Mouse (Mus musculus) heart, embryonic 15.5 days (tissue): ENCODE measurements around the gene Chd2. TPM values are rescaled to one million over a fixed set of nuclear protein-coding genes. Genes with fewer than 3 reads are reported as not detected.

Experiments used
- ATAC-seq: fragments of 200-750 bp; cut with Nextera tagmentation; replicated peaks from 2 replicates; pipeline ENCODE4 v1.8.0; 2017; ENCODE audit warnings: low read depth, moderate TSS enrichment; ENCODE audit not compliant: insufficient number of reproducible peaks, insufficient read depth, low FRiP score
- H3K27ac ChIP-seq: fragments of 300-500 bp; sonication (generic); 2 replicates; pipeline ENCODE4 v1.5.1; 2015; ENCODE audit warnings: mild to moderate bottlenecking, inconsistent platforms
- H3K27me3 ChIP-seq: fragments of 300-500 bp; sonication (generic); 2 replicates; pipeline ENCODE4 v1.6.1; 2015; ENCODE audit warnings: inconsistent platforms
- H3K36me3 ChIP-seq: fragments of 300-500 bp; sonication (generic); 2 replicates; pipeline ENCODE4 v1.6.1; 2015; ENCODE audit warnings: mild to moderate bottlenecking, inconsistent platforms
- H3K4me1 ChIP-seq: fragments of 300-500 bp; sonication (generic); replicated peaks from 2 replicates; pipeline ENCODE4 v1.6.1; 2015; ENCODE audit warnings: inconsistent platforms
- H3K4me2 ChIP-seq: fragments of 300-500 bp; sonication (generic); 2 replicates; pipeline ENCODE4 v1.6.1; 2015; ENCODE audit warnings: inconsistent platforms, mild to moderate bottlenecking, moderate library complexity
- H3K4me3 ChIP-seq: fragments of 300-500 bp; sonication (generic); 2 replicates; pipeline ENCODE4 v1.5.1; 2015; ENCODE audit warnings: mild to moderate bottlenecking, inconsistent platforms
- H3K9ac ChIP-seq: fragments of 300-500 bp; sonication (generic); 2 replicates; pipeline ENCODE4 v1.6.1; 2015; ENCODE audit warnings: mild to moderate bottlenecking, inconsistent platforms
- H3K9me3 ChIP-seq: fragments of 300-500 bp; sonication (generic); replicated peaks from 2 replicates; pipeline ENCODE4 v1.6.1; 2016; ENCODE audit warnings: inconsistent platforms
- WGBS: fragments of 180-500 bp; shearing (Covaris S2); methylation state at CpG from one replicate; pipeline ENCODE4 v1.1.7; 2015; ENCODE audit warnings: mixed read lengths; 5-methylcytosine and 5-hydroxymethylcytosine counted together
- polyA plus RNA-seq: library from polyadenylated mRNA; unstranded; fragments of >200 nt; fragmentation: Nextera tagmentation; extraction: Ambion mirVana; gene quantifications from 2 replicates; pipeline ENCODE4 v1.2.1, GENCODE M21; 2015

The Chd2 gene
- 41.2 and 42.9 TPM in 2 replicates for polyA plus RNA-seq

DNA sequence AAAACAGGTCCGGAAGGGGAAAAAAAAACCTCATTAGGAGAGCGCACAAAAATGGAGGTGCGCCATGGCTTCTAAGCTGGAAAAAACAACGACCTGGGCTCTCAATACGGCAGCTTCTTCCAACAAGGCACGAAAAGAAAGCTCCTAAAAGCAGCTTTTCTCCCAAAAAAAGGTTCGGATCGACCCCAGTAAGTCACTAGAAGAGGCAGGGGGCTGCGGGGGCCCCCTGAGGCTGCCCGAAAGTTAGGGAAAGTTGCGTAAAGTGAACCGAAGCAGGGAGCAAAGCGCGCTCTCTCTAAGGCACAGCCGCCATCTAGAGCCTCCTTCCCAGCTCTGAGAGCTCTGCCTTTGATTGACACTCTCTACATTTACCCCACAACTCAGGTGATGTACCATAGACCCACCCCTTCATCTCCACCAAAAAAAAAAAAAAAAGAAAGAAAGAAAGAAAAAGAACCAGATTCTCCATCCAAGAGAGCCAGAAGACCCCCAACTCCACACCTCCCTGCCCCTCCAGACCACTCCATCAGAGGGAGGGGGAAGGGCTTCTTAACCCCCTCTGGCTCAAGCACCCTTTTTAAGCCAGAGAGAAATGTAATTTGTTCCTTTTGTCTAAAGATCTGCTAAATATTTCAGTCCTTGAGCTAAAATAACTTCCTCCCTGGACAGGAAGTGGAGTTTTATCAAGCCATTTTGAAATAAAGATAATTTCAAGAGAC is at the start of gene Chd2:
TSS of gene Chd2 (minus strand) at position 419 of the 719 bp plus-strand sequence.
- peaks cover 14% of the 10 kb centered on the region for H3K36me3 ChIP-seq
- H3K27ac ChIP-seq: peak within 1 kb of the TSS; percentile 98
- no peaks in the 10 kb centered on the region for H3K9me3 ChIP-seq
- peak within 1 kb of the TSS; percentile 88 for H3K9ac ChIP-seq
- H3K27me3 ChIP-seq: no peaks in the 10 kb centered on the region
- ATAC-seq: peak; percentile 59
- peaks cover 20% of the 10 kb centered on the region for H3K4me1 ChIP-seq
- WGBS: 0% methylated on average over 15 of the region's 15 CpGs
- H3K4me2 ChIP-seq: peak within 1 kb of the TSS; percentile 59
- peak within 1 kb of the TSS; percentile 73 for H3K4me3 ChIP-seq

GRCm38 (mm10) chr7:73590757-73591156 is 49.1 kb upstream of the Chd2 start:
- Histone ChIP-seq H3K36me3 (no peaks in the 10 kb centered on the region), H3K9me3 (no peaks in the 10 kb centered on the region), H3K27me3 (no peaks in the 10 kb centered on the region), H3K4me2 (no peak overlapping the region), H3K9ac (no peak overlapping the region), H3K27ac (no peak overlapping the region), H3K4me1 (peaks cover 35% of the 10 kb centered on the region), H3K4me3 (no peak overlapping the region)
- 92% methylated on average over 5 of the region's 5 CpGs for WGBS
- ATAC-seq: no peak

DNA sequence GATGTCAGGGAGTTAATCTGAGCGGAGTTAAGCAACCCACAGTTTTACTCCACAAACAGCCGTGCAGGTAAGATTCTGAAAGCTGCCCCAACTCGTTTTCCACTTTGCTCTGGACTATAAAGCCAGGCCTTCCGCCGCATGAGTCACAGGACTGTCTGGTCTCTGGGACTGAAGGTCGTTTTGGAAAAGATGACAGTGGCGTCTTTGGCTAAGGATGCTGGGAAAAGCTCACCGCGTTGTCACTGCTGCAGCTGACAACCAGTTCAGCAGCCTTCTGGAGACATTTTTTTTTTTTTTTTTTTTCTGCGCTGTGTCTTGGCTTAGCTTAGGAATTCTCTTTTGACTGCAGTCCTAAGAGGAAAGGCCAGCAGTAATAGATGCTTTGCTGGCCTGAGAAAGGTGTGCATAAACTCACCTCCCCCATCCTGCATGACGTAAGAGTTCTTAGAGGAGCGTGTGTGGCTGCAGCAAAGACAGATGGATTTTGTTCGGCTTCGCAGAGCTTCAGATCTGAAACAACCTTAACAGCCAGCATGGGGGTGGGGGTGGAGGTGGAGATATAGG is 47.7 kb upstream of the Chd2 start:
- H3K4me2 ChIP-seq: peak overlapping the region; percentile 40
- peak; percentile 16; the same call in 1 of the 2 replicates for ATAC-seq
- H3K4me1 ChIP-seq: peaks cover 45% of the 10 kb centered on the region
- no peaks in the 10 kb centered on the region for H3K9me3 ChIP-seq
- WGBS: 23% methylated on average over 14 of the region's 14 CpGs
- H3K36me3 ChIP-seq: no peaks in the 10 kb centered on the region
- H3K4me3 ChIP-seq: no peak overlapping the region
- H3K27ac ChIP-seq: peak overlapping the region; percentile 81
- H3K9ac ChIP-seq: no peak overlapping the region
- H3K27me3 ChIP-seq: no peaks in the 10 kb centered on the region

DNA sequence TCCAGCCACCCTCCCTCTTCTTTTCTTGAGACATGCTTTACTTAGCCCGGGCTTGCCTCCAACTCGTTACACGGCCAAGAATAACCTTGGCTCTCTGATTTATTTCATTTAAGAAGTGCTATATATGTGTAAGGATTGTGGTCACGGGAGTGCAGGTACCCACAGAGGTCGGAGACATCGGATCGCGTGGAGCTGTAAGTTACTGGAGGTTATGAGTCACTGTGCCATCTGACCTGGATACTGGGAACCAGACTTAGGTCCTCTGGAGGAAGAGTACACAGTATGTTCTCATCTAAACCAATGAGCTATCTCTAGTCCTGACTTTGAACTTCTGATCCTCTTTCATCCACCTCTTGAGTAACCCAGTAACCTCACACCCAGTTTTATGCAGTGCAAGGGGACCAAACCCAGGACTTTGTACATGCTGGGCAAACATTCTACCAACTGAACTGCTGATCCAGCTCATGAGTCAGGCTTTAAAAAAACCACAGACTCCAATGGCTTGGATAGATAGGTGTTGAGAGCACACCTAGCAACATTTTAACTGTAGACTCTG is 46.8 kb upstream of the Chd2 start:
- peaks cover 47% of the 10 kb centered on the region for H3K4me1 ChIP-seq
- 71% methylated on average over 8 of the region's 8 CpGs for WGBS
- no peaks in the 10 kb centered on the region for H3K9me3 ChIP-seq
- H3K27me3 ChIP-seq: no peaks in the 10 kb centered on the region
- H3K36me3 ChIP-seq: no peaks in the 10 kb centered on the region
- H3K9ac ChIP-seq: no peak overlapping the region
- H3K4me3 ChIP-seq: no peak overlapping the region
- H3K4me2 ChIP-seq: no peak overlapping the region
- ATAC-seq: no peak
- peak overlapping the region; percentile 81 for H3K27ac ChIP-seq

GRCm38 (mm10) chr7:73586717-73587116 is 45.1 kb upstream of the Chd2 start:
- ATAC-seq: no peak
- Histone ChIP-seq H3K4me3 (no peak overlapping the region), H3K27me3 (no peaks in the 10 kb centered on the region), H3K4me1 (peaks cover 48% of the 10 kb centered on the region), H3K9ac (no peak overlapping the region), H3K36me3 (no peaks in the 10 kb centered on the region), H3K27ac (peak overlapping the region; percentile 69), H3K4me2 (no peak overlapping the region), H3K9me3 (no peaks in the 10 kb centered on the region)
- 76% methylated on average over 6 of the region's 6 CpGs for WGBS

DNA sequence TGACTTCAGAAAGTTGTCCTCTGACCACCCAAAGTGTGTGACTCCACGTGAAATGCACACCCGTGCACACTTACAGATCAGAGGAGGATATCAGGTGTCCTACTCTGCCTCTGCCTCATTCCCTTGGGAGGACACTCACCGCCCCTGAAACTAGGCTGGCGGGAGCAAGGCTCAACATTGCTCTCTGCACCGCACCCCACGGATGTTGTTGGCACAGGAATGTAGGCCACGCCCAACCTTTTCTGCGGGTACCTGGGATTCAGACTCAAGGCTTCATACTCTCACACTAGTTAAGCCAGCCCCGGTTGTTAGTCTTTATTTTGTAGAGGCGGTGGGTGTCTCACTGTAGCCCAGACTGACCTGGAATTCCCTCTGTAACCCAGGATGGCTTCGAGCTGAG is 44.6 kb upstream of the Chd2 start:
- ATAC-seq: no peak
- H3K4me2 ChIP-seq: no peak overlapping the region
- H3K9me3 ChIP-seq: no peaks in the 10 kb centered on the region
- H3K4me3 ChIP-seq: no peak overlapping the region
- WGBS: 65% methylated on average over 11 of the region's 11 CpGs
- H3K27ac ChIP-seq: peak overlapping the region; percentile 8; the same call in 1 of the 2 replicates
- H3K4me1 ChIP-seq: peaks cover 48% of the 10 kb centered on the region
- no peaks in the 10 kb centered on the region for H3K27me3 ChIP-seq
- no peaks in the 10 kb centered on the region for H3K36me3 ChIP-seq
- no peak overlapping the region for H3K9ac ChIP-seq

DNA sequence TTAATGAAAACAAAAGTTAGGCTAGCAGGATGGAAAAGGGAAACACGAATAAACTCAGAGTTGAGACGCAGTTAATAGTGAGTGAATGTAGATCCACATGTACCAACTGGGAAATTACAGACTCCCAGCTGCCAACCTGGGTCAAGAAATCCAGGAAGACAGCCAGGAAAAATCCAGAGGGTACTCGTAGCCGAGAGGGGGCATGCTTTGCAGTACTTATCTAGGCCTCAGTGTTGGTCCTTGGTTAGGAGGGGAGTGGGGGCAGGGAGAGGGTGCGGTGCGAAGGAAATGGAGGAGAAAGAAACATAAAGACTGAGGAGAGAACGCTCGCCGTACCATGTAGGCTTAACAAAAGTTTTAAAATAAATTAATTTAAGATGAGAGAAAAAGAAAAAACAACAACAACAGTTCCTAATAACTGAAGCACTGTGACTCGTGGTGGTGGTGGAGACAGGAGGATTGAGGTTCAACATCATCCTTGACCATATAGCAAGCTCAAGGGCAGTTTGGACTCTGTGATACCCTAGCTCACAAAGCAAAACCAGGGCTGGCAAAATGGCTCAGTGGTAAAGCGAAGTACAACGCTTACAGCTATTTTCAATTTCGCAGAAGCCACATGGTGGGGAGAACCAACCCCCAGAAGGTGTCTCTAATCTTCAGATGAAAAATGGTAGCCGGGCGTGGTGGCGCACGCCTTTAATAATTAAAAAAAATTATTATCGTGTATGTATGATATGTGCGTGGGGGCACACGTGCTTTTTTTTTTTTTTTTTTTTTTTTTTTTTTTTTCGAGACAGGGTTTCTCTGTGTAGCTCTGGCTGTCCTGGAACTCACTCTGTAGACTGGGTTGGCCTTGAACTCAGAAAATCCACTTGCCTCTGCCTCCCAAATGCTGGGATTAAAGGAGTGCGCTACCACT is 43.7 kb upstream of the Chd2 start:
- Histone ChIP-seq H3K9me3 (no peaks in the 10 kb centered on the region), H3K36me3 (no peaks in the 10 kb centered on the region), H3K27me3 (no peaks in the 10 kb centered on the region), H3K4me3 (no peak overlapping the region), H3K4me1 (peaks cover 48% of the 10 kb centered on the region), H3K9ac (no peak overlapping the region), H3K27ac (peak overlapping the region; percentile 97), H3K4me2 (peak overlapping the region; percentile 46)
- WGBS: 73% methylated on average over 22 of the region's 22 CpGs
- ATAC-seq: 0 out of 2 replicates have a peak, but pooled peaks have one; percentile 7

DNA sequence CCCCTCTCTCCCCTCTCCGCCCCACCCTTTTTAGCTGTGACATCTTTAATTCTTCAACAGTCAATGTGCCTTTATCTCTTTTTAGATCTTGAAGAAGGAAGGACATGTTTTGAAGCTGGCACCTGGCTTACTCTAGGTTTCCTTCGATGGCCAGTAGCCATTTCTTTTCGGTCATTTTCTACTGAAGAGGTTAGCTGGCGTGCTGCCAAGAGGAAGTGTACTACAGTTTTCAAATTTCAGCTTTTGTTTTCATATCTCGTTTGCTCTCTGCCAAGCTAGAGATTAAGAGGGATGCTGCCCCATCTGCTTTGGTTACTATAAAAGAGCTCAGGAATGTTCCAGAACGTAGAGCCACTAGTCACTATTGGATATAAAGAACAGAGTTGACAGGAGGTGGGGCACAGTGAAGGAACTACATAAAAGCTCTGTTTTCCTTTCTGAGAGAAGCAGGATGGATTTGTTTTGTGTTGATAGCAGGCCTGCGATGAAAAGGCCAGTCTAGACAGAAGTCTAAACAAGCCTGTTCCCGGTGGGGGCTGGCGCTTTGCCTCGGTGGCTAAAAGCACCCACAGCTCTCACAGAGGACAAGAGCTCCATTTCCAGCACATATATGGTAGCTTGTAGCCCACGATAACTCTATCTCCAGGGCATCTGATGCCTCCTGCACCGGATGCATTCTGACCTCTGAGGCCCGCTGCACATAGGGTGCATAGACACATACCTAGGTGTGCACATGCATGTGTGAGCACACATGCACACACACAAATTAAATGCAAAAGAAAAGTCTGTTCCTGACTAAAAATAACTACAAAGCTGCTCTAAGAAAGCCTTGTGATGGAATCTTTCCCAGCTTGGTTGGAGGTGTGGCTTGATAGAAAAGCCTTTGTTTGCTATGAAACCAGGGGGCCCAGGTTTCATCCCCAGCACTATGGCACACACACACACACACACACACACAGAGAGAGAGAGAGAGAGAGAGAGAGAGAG is 42.7 kb upstream of the Chd2 start:
- Histone ChIP-seq H3K27me3 (no peaks in the 10 kb centered on the region), H3K27ac (peak overlapping the region; percentile 97), H3K4me2 (peak overlapping the region; percentile 46), H3K4me3 (peak overlapping the region; percentile 6; the same call in 1 of the 2 replicates), H3K9ac (peak overlapping the region; percentile 9; the same call in 1 of the 2 replicates), H3K4me1 (peaks cover 47% of the 10 kb centered on the region), H3K36me3 (no peaks in the 10 kb centered on the region), H3K9me3 (no peaks in the 10 kb centered on the region)
- 16% methylated on average over 13 of the region's 13 CpGs for WGBS
- ATAC-seq: peak; percentile 64

DNA sequence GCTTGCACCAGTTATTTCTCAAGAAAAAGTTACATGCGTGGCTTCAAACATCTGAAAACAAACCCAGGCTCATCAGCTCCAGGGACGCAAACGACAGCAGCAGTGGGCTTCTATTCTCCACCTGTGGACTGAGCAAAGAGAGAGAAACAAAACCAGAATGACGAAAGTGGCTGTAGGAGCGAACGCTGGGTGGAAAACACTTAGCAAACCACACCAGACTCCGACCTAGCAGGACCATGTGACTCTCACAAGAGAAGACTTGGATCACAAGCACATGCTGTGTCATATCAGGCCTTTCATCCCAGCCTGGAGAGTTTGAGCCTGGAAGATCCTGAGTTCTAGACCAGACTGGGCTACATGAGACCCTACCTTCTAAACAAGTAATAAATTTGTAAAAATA is 41.8 kb upstream of the Chd2 start:
- peaks cover 42% of the 10 kb centered on the region for H3K4me1 ChIP-seq
- 74% methylated on average over 7 of the region's 7 CpGs for WGBS
- ATAC-seq: no peak
- no peaks in the 10 kb centered on the region for H3K27me3 ChIP-seq
- H3K27ac ChIP-seq: peak overlapping the region; percentile 97
- no peak overlapping the region for H3K4me3 ChIP-seq
- no peaks in the 10 kb centered on the region for H3K9me3 ChIP-seq
- no peak overlapping the region for H3K4me2 ChIP-seq
- H3K36me3 ChIP-seq: no peaks in the 10 kb centered on the region
- H3K9ac ChIP-seq: no peak overlapping the region

DNA sequence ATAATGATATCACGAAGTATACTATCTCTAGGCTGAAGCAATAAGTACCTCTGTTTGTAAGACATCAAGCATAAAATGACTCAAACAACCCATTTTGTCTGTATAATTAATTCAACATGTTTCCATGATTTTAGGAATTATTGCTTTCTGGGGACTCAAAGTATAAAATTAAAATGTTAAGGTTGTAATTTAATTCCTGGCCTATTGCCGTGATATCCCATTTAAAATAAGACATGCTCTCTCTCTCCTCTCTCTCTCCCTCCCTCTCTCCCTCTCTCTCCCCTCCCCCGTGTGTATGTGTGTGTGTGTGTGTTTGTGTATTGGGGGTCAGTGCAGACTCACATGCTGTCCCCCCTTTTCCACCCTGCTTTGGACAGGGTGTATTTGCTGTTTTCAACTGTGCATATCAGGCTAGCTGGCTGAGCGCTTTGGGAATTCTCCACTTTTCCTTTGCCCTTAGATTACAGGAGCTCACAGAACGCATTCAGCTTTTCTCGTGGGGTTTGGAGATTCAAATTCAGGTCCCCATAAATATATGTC is 40.3 kb upstream of the Chd2 start:
- no peaks in the 10 kb centered on the region for H3K36me3 ChIP-seq
- no peaks in the 10 kb centered on the region for H3K9me3 ChIP-seq
- H3K27me3 ChIP-seq: no peaks in the 10 kb centered on the region
- H3K27ac ChIP-seq: 0 out of 2 replicates have a peak overlapping the region, but pooled peaks have one; percentile 39
- no peak overlapping the region for H3K4me3 ChIP-seq
- no peak overlapping the region for H3K9ac ChIP-seq
- no peak for ATAC-seq
- WGBS: 64% methylated on average over 6 of the region's 6 CpGs
- no peak overlapping the region for H3K4me2 ChIP-seq
- H3K4me1 ChIP-seq: peaks cover 42% of the 10 kb centered on the region
